Mouse (Mus musculus) heart, postnatal 0 days (tissue): Measurements from ENCODE around the gene Ncan.

Source experiments
- CTCF ChIP-seq: IDR thresholded peaks from 2 replicates; pipeline ENCODE4 v1.5.1; 2016; ENCODE audit warnings: antibody characterized with exemption, control low read depth, low read depth
- EP300 ChIP-seq: IDR thresholded peaks from 2 replicates; pipeline ENCODE4 v1.6.1; 2016; ENCODE audit warnings: antibody characterized with exemption, low read depth

- TF ChIP-seq EP300 (no peak), CTCF (no peak)
These were observed 36.6 kb upstream of the Ncan start for GRCm38 (mm10) chr8:70157240-70157800.
